In the genomic region with DNA sequence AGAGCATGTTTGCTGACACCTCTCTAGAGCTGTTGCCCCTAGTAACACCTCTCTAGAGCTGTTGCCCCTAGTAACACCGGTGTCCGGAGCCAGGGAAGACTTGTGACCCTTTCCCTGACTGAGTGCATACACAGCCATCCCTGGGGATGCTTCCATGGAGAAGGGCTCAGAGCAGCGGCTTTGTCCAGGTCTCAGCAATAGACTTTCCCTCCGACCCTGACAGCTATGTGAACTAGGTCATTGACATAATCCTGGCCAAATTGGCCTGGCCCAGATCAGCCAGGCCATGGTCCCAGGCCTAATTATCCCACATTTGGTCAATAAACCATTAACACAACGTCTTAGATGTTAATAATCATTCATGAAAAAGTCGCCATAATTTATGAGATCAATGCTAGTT, we compare ENCODE assay signal across 23 mouse cellular contexts.
A peak's percentile ranks its signal among the peaks of the same experiment; 100 is the strongest.
DNase-seq lines count a peak whose midpoint lies in the region; ATAC-seq and TF ChIP-seq lines count a peak whose summit lies in the region.
"Had no signal": no experiment of that assay in that cellular context is flagged by ENCODE, and none has a peak within 500 bp of the region (broad histone marks: within the 10 kb centered on the region; RNA-seq: fewer than 3 reads in every experiment).

No protein-coding gene starts in this region.

- H3K9ac ChIP-seq in kidney, postnatal 0 days (ENCODE audit: low read depth, low read length): no peak overlapping the region
- no peak overlapping the region for H3K9ac ChIP-seq in lung, postnatal 0 days (replicated peaks; ENCODE audit: low read depth)
- H3K9ac ChIP-seq in midbrain, embryonic 15.5 days: no peak overlapping the region
- H3K9ac ChIP-seq: embryonic facial prominence, embryonic 13.5 days; embryonic facial prominence, embryonic 15.5 days; forebrain, embryonic 12.5 days had no signal

- no peak for TF ChIP-seq EP300 in lung, postnatal 0 days (IDR thresholded peaks at IDR 0.05)

- no peak for DNase-seq in kidney, postnatal 0 days (ENCODE audit: low spot score)
- no peak for DNase-seq in kidney, adult 8-10 months
- DNase-seq in retina, embryonic 14.5 days (ENCODE audit: low spot score): peak; percentile 56
- no peak for DNase-seq in lung, postnatal 0 days (ENCODE audit: low spot score)
- DNase-seq: adrenal gland, adult 2 months; adrenal gland, postnatal 10 days; adrenal gland, postnatal 25 days; cerebellum, adult 11 months; cerebellum, adult 18-20 months; cerebellum, adult 8-10 months; cerebellum, adult 9-11 months; cerebellum, postnatal 14 days; cerebellum, postnatal 36 days; embryo, embryonic 11 days had no signal

- H3K4me1 ChIP-seq in kidney, postnatal 0 days (replicated peaks; ENCODE audit: insufficient read depth, low read length): no peaks in the 10 kb centered on the region
- no peaks in the 10 kb centered on the region for H3K4me1 ChIP-seq in lung, postnatal 0 days (ENCODE audit: insufficient read depth, low read depth, low read length)
- H3K4me1 ChIP-seq in midbrain, embryonic 15.5 days: no peaks in the 10 kb centered on the region; the same call in 1 of the 2 replicates
- H3K4me1 ChIP-seq: embryonic facial prominence, embryonic 15.5 days had no signal

- H3K4me2 ChIP-seq in kidney, postnatal 0 days (ENCODE audit: low read length): no peak overlapping the region
- no peak overlapping the region for H3K4me2 ChIP-seq in lung, postnatal 0 days (replicated peaks; ENCODE audit: low read depth, low read length)
- H3K4me2 ChIP-seq in midbrain, embryonic 15.5 days: no peak overlapping the region
- H3K4me2 ChIP-seq: embryonic facial prominence, embryonic 13.5 days; embryonic facial prominence, embryonic 15.5 days; forebrain, embryonic 12.5 days had no signal

- H3K9me3 ChIP-seq in kidney, postnatal 0 days (replicated peaks; ENCODE audit: low read length): no peaks in the 10 kb centered on the region
- H3K9me3 ChIP-seq in lung, postnatal 0 days (ENCODE audit: low read length): no peaks in the 10 kb centered on the region
- H3K9me3 ChIP-seq in midbrain, embryonic 15.5 days: no peaks in the 10 kb centered on the region
- H3K9me3 ChIP-seq: embryonic facial prominence, embryonic 13.5 days; embryonic facial prominence, embryonic 15.5 days; forebrain, embryonic 10.5 days; forebrain, embryonic 12.5 days had no signal

- no peaks in the 10 kb centered on the region for H3K27me3 ChIP-seq in kidney, postnatal 0 days (ENCODE audit: insufficient read depth, low read length)
- H3K27me3 ChIP-seq in lung, postnatal 0 days (replicated peaks; ENCODE audit: insufficient read depth, low read length): no peaks in the 10 kb centered on the region
- H3K27me3 ChIP-seq in midbrain, embryonic 15.5 days (replicated peaks): no peaks in the 10 kb centered on the region
- H3K27me3 ChIP-seq: embryonic facial prominence, embryonic 15.5 days had no signal

- H3K36me3 ChIP-seq in kidney, postnatal 0 days (ENCODE audit: insufficient read depth, low read length): no peaks in the 10 kb centered on the region
- H3K36me3 ChIP-seq in lung, postnatal 0 days (ENCODE audit: insufficient read depth, low read length): no peaks in the 10 kb centered on the region
- no peaks in the 10 kb centered on the region for H3K36me3 ChIP-seq in midbrain, embryonic 15.5 days (replicated peaks)
- H3K36me3 ChIP-seq: embryonic facial prominence, embryonic 13.5 days; embryonic facial prominence, embryonic 15.5 days; forebrain, embryonic 10.5 days; forebrain, embryonic 12.5 days had no signal

- no peak overlapping the region for H3K4me3 ChIP-seq in kidney, postnatal 0 days (replicated peaks; ENCODE audit: low read depth, low read length)
- H3K4me3 ChIP-seq in lung, postnatal 0 days (ENCODE audit: low read depth, low read length): no peak overlapping the region
- no peak overlapping the region for H3K4me3 ChIP-seq in midbrain, embryonic 15.5 days
- H3K4me3 ChIP-seq: embryonic facial prominence, embryonic 13.5 days; embryonic facial prominence, embryonic 15.5 days; erythroblast, embryonic 14.5 days; forebrain, embryonic 10.5 days; forebrain, embryonic 12.5 days had no signal

- TF ChIP-seq CTCF in kidney, postnatal 0 days (IDR thresholded peaks at IDR 0.05; ENCODE audit: low read depth): no peak
- TF ChIP-seq CTCF in lung, postnatal 0 days (IDR thresholded peaks at IDR 0.05): no peak

- no peak overlapping the region for H3K27ac ChIP-seq in kidney, postnatal 0 days
- H3K27ac ChIP-seq in lung, postnatal 0 days (ENCODE audit: low read length): no peak overlapping the region
- H3K27ac ChIP-seq in midbrain, embryonic 15.5 days: no peak overlapping the region
- H3K27ac ChIP-seq: embryonic facial prominence, embryonic 13.5 days; embryonic facial prominence, embryonic 15.5 days; forebrain, embryonic 10.5 days; forebrain, embryonic 12.5 days had no signal

- ATAC-seq in kidney, postnatal 0 days (replicated peaks; ENCODE audit: low FRiP score, low read depth): 0 out of 2 replicates have a peak, but pooled peaks have one; percentile 10
- ATAC-seq in lung, postnatal 0 days: no peak
- no peak for ATAC-seq in midbrain, embryonic 15.5 days (replicated peaks)
- ATAC-seq: activated CD4-positive, CD25-positive, alpha-beta regulatory T cell, adult 4 months; forebrain, embryonic 14.5 days; forebrain, embryonic 16.5 days had no signal

- WGBS in kidney, postnatal 0 days: 64% methylated on average over 6 of the region's 6 CpGs
- WGBS in lung, postnatal 0 days: 70% methylated on average over 6 of the region's 6 CpGs
- WGBS in midbrain, embryonic 15.5 days: 68% methylated on average over 6 of the region's 6 CpGs
